Mouse (Mus musculus) CH12.LX (cell line): ENCODE measurements at regions not wholly inside any gene's neighbourhood (a gene's known extent, or its start where the extent isn't known, plus 50 kb on each side); places are given as distances from the start of the nearest gene placed in this dataset.

Source experiments
- DNase-seq: peaks from one replicate; pipeline ENCODE4 v3.0.0-alpha.2; 2013; ENCODE audit errors: extremely low read depth
- H3K27ac ChIP-seq: 2 replicates; pipeline ENCODE4 v1.5.1; 2012; ENCODE audit warnings: low read depth, mild to moderate bottlenecking, control low read depth, moderate library complexity; ENCODE audit not compliant: insufficient read depth
- H3K27me3 ChIP-seq: replicated peaks from 2 replicates; pipeline ENCODE3; 2012; ENCODE audit warnings: inconsistent platforms
- H3K36me3 ChIP-seq, 2 experiments: replicated peaks in 1 of 2; 2 replicates each; pipeline versions ENCODE3 to v1.6.1; 2012; ENCODE audit warnings: inconsistent platforms in 1 of 2, low read length in 1 of 2, mild to moderate bottlenecking in 1 of 2, mixed read lengths in 1 of 2, moderate library complexity in 1 of 2; ENCODE audit not compliant: control insufficient read depth in 1 of 2, insufficient read depth in 1 of 2
- H3K4me1 ChIP-seq, 2 experiments: 2 replicates each; pipeline ENCODE4 v1.6.1; 2012; ENCODE audit warnings: inconsistent platforms in 1 of 2, moderate library complexity in 1 of 2; ENCODE audit not compliant: insufficient read depth in 2 of 2, control insufficient read depth in 1 of 2
- H3K4me2 ChIP-seq: 2 replicates; pipeline ENCODE4 v1.6.1; 2012; ENCODE audit warnings: low read depth, mild to moderate bottlenecking, control low read depth; ENCODE audit not compliant: poor library complexity, insufficient read depth, severe bottlenecking
- H3K4me3 ChIP-seq, 3 experiments: fragments of 150-350 bp in 1 of 3; sonication (generic) in 1 of 3; replicated peaks in 1 of 3; 2 replicates each; pipeline versions ENCODE3 to v1.5.1; 2011 to 2012; ENCODE audit warnings: low read depth in 2 of 3, low read length in 2 of 3, mild to moderate bottlenecking in 2 of 3, moderate library complexity in 2 of 3, control low read depth in 1 of 3, improper control_type of control experiment in 1 of 3, inconsistent platforms in 1 of 3, mixed read lengths in 1 of 3; ENCODE audit not compliant: poor library complexity in 1 of 3
- H3K79me2 ChIP-seq: replicated peaks from 2 replicates; pipeline ENCODE4 v1.6.1; 2012; ENCODE audit warnings: mild to moderate bottlenecking, moderate library complexity; ENCODE audit not compliant: control insufficient read depth, poor library complexity, insufficient read depth, severe bottlenecking; ENCODE audit errors: extremely low read depth
- H3K9ac ChIP-seq: 2 replicates; pipeline ENCODE4 v1.6.1; 2012; ENCODE audit warnings: low read depth, mild to moderate bottlenecking, control low read depth, moderate library complexity; ENCODE audit not compliant: insufficient read depth
- H3K9me3 ChIP-seq: replicated peaks from 2 replicates; pipeline ENCODE3; 2012; ENCODE audit warnings: low read length, inconsistent platforms, mixed read lengths
- CHD1 ChIP-seq: IDR thresholded peaks from 2 replicates; pipeline ENCODE4 v1.6.1; 2012; ENCODE audit warnings: low read depth, low read length, improper control_type of control experiment, inconsistent platforms
- CHD2 ChIP-seq: IDR thresholded peaks from 2 replicates; pipeline ENCODE4 v1.6.1; 2011; ENCODE audit warnings: low read length, improper control_type of control experiment
- CTCF ChIP-seq, 2 experiments: IDR thresholded peaks in 1 of 2; conservative IDR thresholded peaks in 1 of 2; 2 replicates each; pipeline ENCODE4 v1.5.1; 2011 to 2012; ENCODE audit warnings: low read depth in 2 of 2, low read length in 2 of 2, improper control_type of control experiment in 1 of 2, inconsistent platforms in 1 of 2, mild to moderate bottlenecking in 1 of 2, moderate library complexity in 1 of 2
- ELF1 ChIP-seq: IDR thresholded peaks from 2 replicates; pipeline ENCODE4 v1.6.1; 2014; ENCODE audit warnings: low read depth, mild to moderate bottlenecking, inconsistent platforms, low read length, improper control_type of control experiment
- EP300 ChIP-seq: IDR thresholded peaks from 2 replicates; pipeline ENCODE4 v1.6.1; 2011; ENCODE audit warnings: low read length, improper control_type of control experiment
- ETS1 ChIP-seq: conservative IDR thresholded peaks from 2 replicates; pipeline ENCODE4 v1.6.1; 2012; ENCODE audit warnings: low read depth, mild to moderate bottlenecking, inconsistent platforms, low read length, improper control_type of control experiment, moderate library complexity
- GABPA ChIP-seq: IDR thresholded peaks from 2 replicates; pipeline ENCODE4 v1.6.1; 2012; ENCODE audit warnings: low read depth, low read length, improper control_type of control experiment, inconsistent platforms; ENCODE audit not compliant: insufficient replicate concordance
- HCFC1 ChIP-seq: IDR thresholded peaks from 2 replicates; pipeline ENCODE4 v1.6.1; 2012; ENCODE audit warnings: low read depth, mild to moderate bottlenecking, inconsistent platforms, low read length, improper control_type of control experiment
- IRF4 ChIP-seq: IDR thresholded peaks from 2 replicates; pipeline ENCODE4 v1.6.1; 2014; ENCODE audit warnings: low read depth, mild to moderate bottlenecking, inconsistent platforms, low read length, improper control_type of control experiment
- JUN ChIP-seq: IDR thresholded peaks from 2 replicates; pipeline ENCODE4 v1.6.1; 2011; ENCODE audit warnings: low read depth, mild to moderate bottlenecking, low read length, improper control_type of control experiment, moderate library complexity; ENCODE audit not compliant: insufficient read depth
- JUND ChIP-seq: conservative IDR thresholded peaks from 2 replicates; pipeline ENCODE4 v1.6.1; 2011; ENCODE audit warnings: low read depth, low read length, improper control_type of control experiment
- KAT2A ChIP-seq: IDR thresholded peaks from 2 replicates; pipeline ENCODE4 v1.6.1; 2012; ENCODE audit warnings: low read length, improper control_type of control experiment, inconsistent platforms; ENCODE audit not compliant: insufficient replicate concordance
- MAFK ChIP-seq: IDR thresholded peaks from 2 replicates; pipeline ENCODE4 v1.6.1; 2011; ENCODE audit warnings: low read length, improper control_type of control experiment; ENCODE audit not compliant: insufficient replicate concordance
- MAX ChIP-seq: IDR thresholded peaks from 2 replicates; pipeline ENCODE4 v1.6.1; 2011; ENCODE audit warnings: low read length, improper control_type of control experiment
- POLR2AphosphoS2 ChIP-seq: IDR thresholded peaks from 2 replicates; pipeline ENCODE4 v1.6.1; 2011; ENCODE audit warnings: low read depth, low read length, improper control_type of control experiment
- RAD21 ChIP-seq: IDR thresholded peaks from 2 replicates; pipeline ENCODE4 v1.6.1; 2011; ENCODE audit warnings: low read depth, mild to moderate bottlenecking, low read length, improper control_type of control experiment, moderate library complexity
- RCOR1 ChIP-seq: conservative IDR thresholded peaks from 2 replicates; pipeline ENCODE4 v1.6.1; 2012; ENCODE audit warnings: low read depth, mild to moderate bottlenecking, inconsistent platforms, low read length, improper control_type of control experiment
- SIN3A ChIP-seq: IDR thresholded peaks from 2 replicates; pipeline ENCODE4 v1.6.1; 2012; ENCODE audit warnings: low read length, improper control_type of control experiment, inconsistent platforms
- SMC3 ChIP-seq: IDR thresholded peaks from 2 replicates; pipeline ENCODE4 v1.6.1; 2011; ENCODE audit warnings: low read depth, low read length, improper control_type of control experiment
- TBP ChIP-seq: conservative IDR thresholded peaks from 2 replicates; pipeline ENCODE4 v1.6.1; 2011; ENCODE audit warnings: low read depth, low read length, improper control_type of control experiment
- USF2 ChIP-seq: conservative IDR thresholded peaks from 2 replicates; pipeline ENCODE4 v1.6.1; 2011; ENCODE audit warnings: low read depth, low read length, improper control_type of control experiment
- ZKSCAN1 ChIP-seq: IDR thresholded peaks from 2 replicates; pipeline ENCODE4 v1.6.1; 2012; ENCODE audit warnings: low read depth, inconsistent platforms, low read length, improper control_type of control experiment, borderline replicate concordance
- ZNF384 ChIP-seq: IDR thresholded peaks from 2 replicates; pipeline ENCODE4 v1.6.1; 2012; ENCODE audit warnings: low read depth, low read length, improper control_type of control experiment, inconsistent platforms
- dilution Hi-C: fragments of 300-500 bp; cut with MboI; formaldehyde crosslinking; loops from 2 replicates; pipeline ENCODE4 v1.14.3; 2020; ENCODE audit warnings: low sequenced_read_pairs; ENCODE audit not compliant: extremely low pct_unique_long_range_greater_than_20kb, extremely low pct_ligation_motif_present
- in situ Hi-C: fragments of 300-500 bp; cut with MboI; formaldehyde crosslinking; loops from 3 replicates; pipeline ENCODE4 v1.14.3; 2019; ENCODE audit warnings: low sequenced_read_pairs, low pct_ligation_motif_present, low pct_unique_long_range_greater_than_20kb, mixed read lengths

DNA sequence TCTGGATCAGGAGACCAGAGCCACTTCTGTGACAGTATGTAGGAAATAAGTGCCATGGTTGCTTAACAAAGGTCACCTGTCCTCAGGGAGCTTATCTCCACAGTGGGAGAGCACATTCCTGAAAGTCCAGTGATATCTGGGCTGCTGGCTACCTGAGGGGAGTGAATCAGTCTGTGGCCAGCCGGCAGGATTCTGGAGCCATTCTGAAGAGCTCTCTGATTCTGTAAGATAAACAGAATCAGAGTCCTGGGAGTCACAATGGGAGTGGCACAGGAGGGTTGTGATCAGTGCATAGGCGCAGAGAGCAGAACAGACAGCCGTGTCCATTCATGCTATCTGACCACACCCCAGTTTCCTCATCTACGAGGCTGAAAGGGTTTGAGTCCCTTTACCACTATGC, 116.0 kb upstream of the Slc22a23 start:
- no peak overlapping the region for H3K27ac ChIP-seq
- no peak overlapping the region for H3K4me2 ChIP-seq
- DNase-seq: no peak
- no peak overlapping the region for H3K9ac ChIP-seq
- H3K9me3 ChIP-seq: no peaks in the 10 kb centered on the region
- no peaks in the 10 kb centered on the region for H3K79me2 ChIP-seq
- no peak overlapping the region for H3K4me3 ChIP-seq
- peaks cover 7 to 8% of the 10 kb centered on the region in 2 experiments; a peak in 3 of 4 replicates for H3K4me1 ChIP-seq
- dilution Hi-C loops (no loop called here), in situ Hi-C loops (no loop called here)
- TF ChIP-seq CTCF (conservative IDR thresholded peaks at IDR 0.05 in 1 of 2, IDR thresholded peaks at IDR 0.05 in 1 of 2; ENCODE audit: low read depth in 2 of 2, low read length in 2 of 2) (no peak), ETS1 (no peak), MAX (no peak), USF2 (no peak), KAT2A (no peak)
- no peaks in the 10 kb centered on the region for H3K27me3 ChIP-seq
- H3K36me3 ChIP-seq: no peaks in the 10 kb centered on the region

DNA sequence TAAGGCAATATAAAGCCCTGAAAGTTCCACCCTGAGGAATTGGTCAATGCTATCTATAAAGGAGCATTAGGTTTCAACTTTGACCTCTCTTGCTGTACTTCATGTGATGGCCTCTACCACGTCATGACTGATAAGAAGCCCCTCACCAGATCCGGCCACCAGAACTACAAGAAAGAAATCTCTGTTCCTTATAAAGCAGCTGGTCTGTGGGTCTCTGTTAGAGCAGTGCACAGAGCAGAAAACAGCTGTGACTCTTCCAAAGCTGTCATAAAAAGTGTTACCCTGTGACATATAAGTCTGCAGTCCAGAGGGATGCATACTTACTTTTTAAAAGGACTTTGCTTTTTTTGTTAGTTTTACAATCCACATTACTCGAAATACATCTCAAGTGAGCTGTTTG, 111.1 kb upstream of the Slc22a23 start:
- Histone ChIP-seq H3K9me3 (no peaks in the 10 kb centered on the region), H3K36me3 (no peaks in the 10 kb centered on the region), H3K4me1 (no peaks in the 10 kb centered on the region), H3K4me2 (no peak overlapping the region), H3K9ac (no peak overlapping the region), H3K79me2 (no peaks in the 10 kb centered on the region)
- DNase-seq: no peak
- TF ChIP-seq MAX (no peak), JUND (no peak), EP300 (no peak), ZKSCAN1 (no peak), RCOR1 (no peak), ELF1 (no peak), CTCF (conservative IDR thresholded peaks at IDR 0.05 in 1 of 2, IDR thresholded peaks at IDR 0.05 in 1 of 2; ENCODE audit: low read depth in 2 of 2, low read length in 2 of 2) (no peak), IRF4 (no peak), CHD2 (no peak), CHD1 (no peak), POLR2AphosphoS2 (no peak), HCFC1 (no peak), MAFK (no peak), ZNF384 (no peak), RAD21 (no peak), JUN (no peak), GABPA (no peak), SMC3 (no peak), TBP (no peak), SIN3A (no peak)
- TF ChIP-seq, all 38 proteins: peak for 0
- H3K27ac ChIP-seq: no peak overlapping the region
- H3K27me3 ChIP-seq: no peaks in the 10 kb centered on the region
- H3K4me3 ChIP-seq: no peak overlapping the region
- dilution Hi-C loops: no loop called here
- in situ Hi-C loops: no loop called here
